Mouse (Mus musculus): Measurements from ENCODE around the gene Carmil3. TPM values are rescaled to one million over a fixed set of nuclear protein-coding genes. Genes with fewer than 3 reads are reported as not detected.

Gene Carmil3
- polyA plus RNA-seq, 1 experiment from 2014 or later, result 3.4 TPM

- H3K27ac ChIP-seq (replicated peaks; ENCODE audit: low read depth, low read length), result no peak overlapping the region
- no peaks in the 10 kb centered on the region for H3K27me3 ChIP-seq (replicated peaks; ENCODE audit: control insufficient read depth, insufficient read depth, low read length)
- no peak overlapping the region for H3K4me3 ChIP-seq (ENCODE audit: low read depth, low read length)
- no peaks in the 10 kb centered on the region for H3K9me3 ChIP-seq (ENCODE audit: control insufficient read depth, low read length)
- H3K36me3 ChIP-seq (ENCODE audit: control insufficient read depth, insufficient read depth, low read length), result no peaks in the 10 kb centered on the region
- ATAC-seq (ENCODE audit: low read depth), result peak; percentile 23; the same call in 1 of the 2 replicates
- H3K4me1 ChIP-seq (ENCODE audit: control insufficient read depth, insufficient read depth, low read length), result no peaks in the 10 kb centered on the region
- no peak overlapping the region for H3K4me2 ChIP-seq (ENCODE audit: low read depth, low read length)
- 68% methylated on average over 15 of the region's 16 CpGs for WGBS
- H3K9ac ChIP-seq (ENCODE audit: low read depth, low read length), result no peak overlapping the region
- DNase-seq (ENCODE audit: low spot score), result no peak
These were observed 6.5 kb downstream of the Carmil3 start for GRCm38 (mm10) chr14:55496761-55497448.

GRCm38 (mm10) chr14:55497449-55497821, 7.0 kb downstream of the Carmil3 start:
- H3K4me1 ChIP-seq (ENCODE audit: control insufficient read depth, insufficient read depth, low read length), result no peaks in the 10 kb centered on the region
- ATAC-seq (ENCODE audit: low read depth) (peak; percentile 58; the same call in 1 of the 2 replicates), DNase-seq (ENCODE audit: low spot score) (peak; percentile 80)
- H3K4me2 ChIP-seq (ENCODE audit: low read depth, low read length), result no peak overlapping the region
- no peaks in the 10 kb centered on the region for H3K36me3 ChIP-seq (ENCODE audit: control insufficient read depth, insufficient read depth, low read length)
- H3K27ac ChIP-seq (replicated peaks; ENCODE audit: low read depth, low read length), result no peak overlapping the region
- WGBS, result 25% methylated on average over 6 of the region's 6 CpGs
- peak overlapping the region; percentile 43; the same call in 1 of the 2 replicates for H3K9ac ChIP-seq (ENCODE audit: low read depth, low read length)
- H3K9me3 ChIP-seq (ENCODE audit: control insufficient read depth, low read length), result no peaks in the 10 kb centered on the region
- H3K27me3 ChIP-seq (replicated peaks; ENCODE audit: control insufficient read depth, insufficient read depth, low read length), result no peaks in the 10 kb centered on the region
- H3K4me3 ChIP-seq (ENCODE audit: low read depth, low read length), result no peak overlapping the region

- WGBS, result 83% methylated on average over 9 of the region's 9 CpGs
- Histone ChIP-seq H3K4me1 (ENCODE audit: control insufficient read depth, insufficient read depth, low read length) (no peaks in the 10 kb centered on the region), H3K27me3 (replicated peaks; ENCODE audit: control insufficient read depth, insufficient read depth, low read length) (no peaks in the 10 kb centered on the region), H3K36me3 (ENCODE audit: control insufficient read depth, insufficient read depth, low read length) (no peaks in the 10 kb centered on the region), H3K9ac (ENCODE audit: low read depth, low read length) (no peak overlapping the region), H3K9me3 (ENCODE audit: control insufficient read depth, low read length) (no peaks in the 10 kb centered on the region), H3K4me2 (ENCODE audit: low read depth, low read length) (no peak overlapping the region), H3K4me3 (ENCODE audit: low read depth, low read length) (no peak overlapping the region), H3K27ac (replicated peaks; ENCODE audit: low read depth, low read length) (no peak overlapping the region)
- DNase-seq (ENCODE audit: low spot score), result no peak
- ATAC-seq (ENCODE audit: low read depth), result no peak
These were observed 15.2 kb downstream of the Carmil3 start for GRCm38 (mm10) chr14:55505612-55506011.

- H3K9ac ChIP-seq (ENCODE audit: low read depth, low read length), result no peak overlapping the region
- H3K27ac ChIP-seq (replicated peaks; ENCODE audit: low read depth, low read length), result no peak overlapping the region
- no peaks in the 10 kb centered on the region; the same call in 1 of the 2 replicates for H3K27me3 ChIP-seq (replicated peaks; ENCODE audit: control insufficient read depth, insufficient read depth, low read length)
- ATAC-seq (ENCODE audit: low read depth) (peak; percentile 14; the same call in 1 of the 2 replicates), DNase-seq (ENCODE audit: low spot score) (no peak)
- no peaks in the 10 kb centered on the region for H3K9me3 ChIP-seq (ENCODE audit: control insufficient read depth, low read length)
- H3K4me1 ChIP-seq (ENCODE audit: control insufficient read depth, insufficient read depth, low read length), result no peaks in the 10 kb centered on the region; the same call in 1 of the 2 replicates
- 42% methylated on average over 7 of the region's 7 CpGs for WGBS
- no peak overlapping the region for H3K4me3 ChIP-seq (ENCODE audit: low read depth, low read length)
- H3K4me2 ChIP-seq (ENCODE audit: low read depth, low read length), result no peak overlapping the region
- no peaks in the 10 kb centered on the region for H3K36me3 ChIP-seq (ENCODE audit: control insufficient read depth, insufficient read depth, low read length)
These were observed 17.4 kb downstream of the Carmil3 start for GRCm38 (mm10) chr14:55507801-55508200.

- Histone ChIP-seq H3K27ac (replicated peaks; ENCODE audit: low read depth, low read length) (no peak overlapping the region), H3K9ac (ENCODE audit: low read depth, low read length) (no peak overlapping the region), H3K36me3 (ENCODE audit: control insufficient read depth, insufficient read depth, low read length) (no peaks in the 10 kb centered on the region), H3K9me3 (ENCODE audit: control insufficient read depth, low read length) (no peaks in the 10 kb centered on the region), H3K27me3 (replicated peaks; ENCODE audit: control insufficient read depth, insufficient read depth, low read length) (no peaks in the 10 kb centered on the region; the same call in 1 of the 2 replicates), H3K4me1 (ENCODE audit: control insufficient read depth, insufficient read depth, low read length) (no peaks in the 10 kb centered on the region; the same call in 1 of the 2 replicates), H3K4me2 (ENCODE audit: low read depth, low read length) (no peak overlapping the region), H3K4me3 (ENCODE audit: low read depth, low read length) (no peak overlapping the region)
- 82% methylated on average over 10 of the region's 10 CpGs for WGBS
- ATAC-seq (ENCODE audit: low read depth) (no peak), DNase-seq (ENCODE audit: low spot score) (no peak)
These were observed 19.1 kb downstream of the Carmil3 start for GRCm38 (mm10) chr14:55509540-55509939.

GRCm38 (mm10) chr14:55510125-55510731, 19.8 kb downstream of the Carmil3 start, which contains the start of gene Cpne6:
TSS of gene Cpne6 (plus strand) at chr14:55510445.
- no peaks in the 10 kb centered on the region; the same call in 1 of the 2 replicates for H3K27me3 ChIP-seq (replicated peaks; ENCODE audit: control insufficient read depth, insufficient read depth, low read length)
- H3K4me2 ChIP-seq (ENCODE audit: low read depth, low read length), result no peak within 1 kb of the TSS
- peak; percentile 24; the same call in 1 of the 2 replicates for ATAC-seq (ENCODE audit: low read depth)
- WGBS, result 89% methylated on average over 11 of the region's 22 CpGs
- no peaks in the 10 kb centered on the region; the same call in 1 of the 2 replicates for H3K4me1 ChIP-seq (ENCODE audit: control insufficient read depth, insufficient read depth, low read length)
- no peak within 1 kb of the TSS for H3K4me3 ChIP-seq (ENCODE audit: low read depth, low read length)
- no peak within 1 kb of the TSS for H3K27ac ChIP-seq (replicated peaks; ENCODE audit: low read depth, low read length)
- no peak for DNase-seq (ENCODE audit: low spot score)
- H3K36me3 ChIP-seq (ENCODE audit: control insufficient read depth, insufficient read depth, low read length), result no peaks in the 10 kb centered on the region
- peak within 1 kb of the TSS; percentile 37; the same call in 1 of the 2 replicates for H3K9ac ChIP-seq (ENCODE audit: low read depth, low read length)
- no peaks in the 10 kb centered on the region for H3K9me3 ChIP-seq (ENCODE audit: control insufficient read depth, low read length)

- Histone ChIP-seq H3K27ac (replicated peaks; ENCODE audit: low read depth, low read length) (no peak overlapping the region), H3K27me3 (replicated peaks; ENCODE audit: control insufficient read depth, insufficient read depth, low read length) (no peaks in the 10 kb centered on the region; the same call in 1 of the 2 replicates), H3K9me3 (ENCODE audit: control insufficient read depth, low read length) (no peaks in the 10 kb centered on the region), H3K4me1 (ENCODE audit: control insufficient read depth, insufficient read depth, low read length) (no peaks in the 10 kb centered on the region; the same call in 1 of the 2 replicates), H3K4me3 (ENCODE audit: low read depth, low read length) (no peak overlapping the region), H3K9ac (ENCODE audit: low read depth, low read length) (no peak overlapping the region), H3K4me2 (ENCODE audit: low read depth, low read length) (no peak overlapping the region), H3K36me3 (ENCODE audit: control insufficient read depth, insufficient read depth, low read length) (no peaks in the 10 kb centered on the region)
- WGBS, result 60% methylated on average over 7 of the region's 7 CpGs
- ATAC-seq (ENCODE audit: low read depth) (no peak), DNase-seq (ENCODE audit: low spot score) (no peak)
These were observed 20.6 kb downstream of the Carmil3 start for GRCm38 (mm10) chr14:55511037-55511436.

- H3K4me1 ChIP-seq (ENCODE audit: control insufficient read depth, insufficient read depth, low read length), result no peaks in the 10 kb centered on the region; the same call in 1 of the 2 replicates
- H3K4me3 ChIP-seq (ENCODE audit: low read depth, low read length), result no peak overlapping the region
- H3K9ac ChIP-seq (ENCODE audit: low read depth, low read length), result no peak overlapping the region
- no peaks in the 10 kb centered on the region for H3K9me3 ChIP-seq (ENCODE audit: control insufficient read depth, low read length)
- DNase-seq (ENCODE audit: low spot score) (no peak), ATAC-seq (ENCODE audit: low read depth) (no peak)
- no peak overlapping the region for H3K4me2 ChIP-seq (ENCODE audit: low read depth, low read length)
- WGBS, result 63% methylated on average over 10 of the region's 10 CpGs
- H3K27me3 ChIP-seq (replicated peaks; ENCODE audit: control insufficient read depth, insufficient read depth, low read length), result peaks cover under 1% of the 10 kb centered on the region; the same call in 1 of the 2 replicates
- H3K27ac ChIP-seq (replicated peaks; ENCODE audit: low read depth, low read length), result no peak overlapping the region
- H3K36me3 ChIP-seq (ENCODE audit: control insufficient read depth, insufficient read depth, low read length), result no peaks in the 10 kb centered on the region
These were observed 23.5 kb downstream of the Carmil3 start for GRCm38 (mm10) chr14:55513927-55514326.
